Mouse (Mus musculus) embryonic facial prominence, embryonic 13.5 days (tissue): ENCODE data around the gene Zcwpw1. TPM values are rescaled to one million over a fixed set of nuclear protein-coding genes. Genes with fewer than 3 reads are reported as not detected.
"Not testable (repeated sequence)": the region's sequence is repeated elsewhere in the genome, so short reads cannot be mapped to it uniquely, and the experiment has no call there.

ENCODE experiments used
- ATAC-seq: fragments of 200-750 bp; cut with Nextera tagmentation; 2 replicates; pipeline ENCODE4 v1.8.0; 2017; ENCODE audit warnings: low read depth; ENCODE audit not compliant: insufficient number of reproducible peaks, insufficient read depth, low FRiP score, low TSS enrichment
- H3K27ac ChIP-seq: fragments of 300-500 bp; sonication (generic); 2 replicates; pipeline ENCODE4 v1.5.1; 2015; ENCODE audit warnings: moderate library complexity, mild to moderate bottlenecking, inconsistent platforms
- H3K27me3 ChIP-seq: fragments of 300-500 bp; sonication (generic); 2 replicates; pipeline ENCODE4 v1.6.1; 2015; ENCODE audit warnings: mild to moderate bottlenecking, inconsistent platforms
- H3K36me3 ChIP-seq: fragments of 300-500 bp; sonication (generic); 2 replicates; pipeline ENCODE4 v1.6.1; 2015; ENCODE audit warnings: mild to moderate bottlenecking, inconsistent platforms
- H3K4me1 ChIP-seq: fragments of 300-500 bp; sonication (generic); 2 replicates; pipeline ENCODE4 v1.6.1; 2015; ENCODE audit warnings: inconsistent platforms
- H3K4me2 ChIP-seq: fragments of 300-500 bp; sonication (generic); 2 replicates; pipeline ENCODE4 v1.6.1; 2015; ENCODE audit warnings: moderate library complexity, mild to moderate bottlenecking, inconsistent platforms
- H3K4me3 ChIP-seq: fragments of 300-500 bp; sonication (generic); 2 replicates; pipeline ENCODE4 v1.5.1; 2015; ENCODE audit warnings: mild to moderate bottlenecking, inconsistent platforms
- H3K9ac ChIP-seq: fragments of 300-500 bp; sonication (generic); 2 replicates; pipeline ENCODE4 v1.6.1; 2015; ENCODE audit warnings: mild to moderate bottlenecking, inconsistent platforms
- H3K9me3 ChIP-seq: fragments of 300-500 bp; sonication (generic); 2 replicates; pipeline ENCODE4 v1.6.1; 2016; ENCODE audit warnings: inconsistent platforms
- WGBS: fragments of 180-500 bp; shearing (Covaris S2); methylation state at CpG from one replicate; pipeline ENCODE4 v1.1.7; 2015; ENCODE audit warnings: mixed read lengths; 5-methylcytosine and 5-hydroxymethylcytosine counted together
- polyA plus RNA-seq: library from polyadenylated mRNA; unstranded; fragments of >200 nt; fragmentation: Nextera tagmentation; extraction: Ambion mirVana; gene quantifications from 2 replicates; pipeline ENCODE4 v1.2.1, GENCODE M21; 2015

The Zcwpw1 gene
- polyA plus RNA-seq, 1 experiment from 2014 or later, result 36.1 TPM

- peak overlapping the region; percentile 90 for H3K9ac ChIP-seq
- no peaks in the 10 kb centered on the region for H3K27me3 ChIP-seq
- H3K4me1 ChIP-seq, result peaks cover 35% of the 10 kb centered on the region
- H3K9me3 ChIP-seq, result no peaks in the 10 kb centered on the region
- ATAC-seq, result no peak
- peaks cover 18% of the 10 kb centered on the region for H3K36me3 ChIP-seq
- H3K4me2 ChIP-seq, result peak overlapping the region; percentile 99
- peak overlapping the region; percentile 98 for H3K27ac ChIP-seq
- H3K4me3 ChIP-seq, result peak overlapping the region; percentile 69
- 1% methylated on average over 16 of the region's 16 CpGs for WGBS
Observed at GRCm38 (mm10) chr5:137746851-137747325, 40.7 kb upstream of the Zcwpw1 start.

- peaks cover 32% of the 10 kb centered on the region for H3K4me1 ChIP-seq
- peaks cover 24% of the 10 kb centered on the region for H3K36me3 ChIP-seq
- no peaks in the 10 kb centered on the region for H3K9me3 ChIP-seq
- H3K4me3 ChIP-seq, result peak overlapping the region; percentile 69
- H3K27ac ChIP-seq, result peak overlapping the region; percentile 98
- H3K27me3 ChIP-seq, result no peaks in the 10 kb centered on the region
- WGBS, result 3% methylated on average over 26 of the region's 26 CpGs
- H3K9ac ChIP-seq, result peak overlapping the region; percentile 90
- H3K4me2 ChIP-seq, result peak overlapping the region; percentile 99
- ATAC-seq, result no peak
Observed at GRCm38 (mm10) chr5:137747326-137747961, 40.2 kb upstream of the Zcwpw1 start.

GRCm38 (mm10) chr5:137748130-137748770 lies 39.3 kb upstream of the Zcwpw1 start:
- H3K36me3 ChIP-seq, result peaks cover 30% of the 10 kb centered on the region
- H3K4me3 ChIP-seq, result peak overlapping the region; percentile 69
- H3K9me3 ChIP-seq, result no peaks in the 10 kb centered on the region
- no peak for ATAC-seq
- H3K27me3 ChIP-seq, result no peaks in the 10 kb centered on the region
- H3K27ac ChIP-seq, result peak overlapping the region; percentile 16
- H3K4me2 ChIP-seq, result peak overlapping the region; percentile 99
- H3K9ac ChIP-seq, result peak overlapping the region; percentile 90
- H3K4me1 ChIP-seq, result peaks cover 32% of the 10 kb centered on the region
- 29% methylated on average over 5 of the region's 5 CpGs for WGBS

- peak overlapping the region; percentile 99 for H3K4me2 ChIP-seq
- peaks cover 32% of the 10 kb centered on the region for H3K4me1 ChIP-seq
- peak overlapping the region; percentile 69 for H3K4me3 ChIP-seq
- peak overlapping the region; percentile 17; the same call in 1 of the 2 replicates for H3K9ac ChIP-seq
- no peak for ATAC-seq
- no peaks in the 10 kb centered on the region for H3K27me3 ChIP-seq
- peaks cover 40% of the 10 kb centered on the region for H3K36me3 ChIP-seq
- H3K27ac ChIP-seq, result 0 out of 2 replicates have a peak overlapping the region, but pooled peaks have one; percentile 8
- H3K9me3 ChIP-seq, result no peaks in the 10 kb centered on the region
- 52% methylated on average over 6 of the region's 6 CpGs for WGBS
Observed at GRCm38 (mm10) chr5:137749196-137749836, 38.3 kb upstream of the Zcwpw1 start.

DNA sequence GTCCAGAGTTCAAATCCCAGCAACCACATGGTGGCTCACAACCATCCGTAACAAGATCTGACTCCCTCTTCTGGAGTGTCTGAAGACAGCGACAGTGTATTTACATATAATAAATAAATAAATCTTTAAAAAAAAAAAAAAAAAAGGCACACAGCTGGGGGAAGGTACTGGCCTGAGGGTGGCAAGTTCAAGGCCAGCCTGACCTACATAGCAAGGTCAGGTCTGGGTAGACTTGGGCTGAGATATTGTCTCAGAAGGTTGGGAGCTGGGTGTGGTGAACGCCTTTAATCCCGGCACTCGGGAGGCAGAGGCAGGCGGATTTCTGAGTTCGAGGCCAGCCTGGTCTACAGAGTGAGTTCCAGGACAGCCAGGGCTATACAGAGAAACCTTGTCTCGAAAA lies 37.4 kb upstream of the Zcwpw1 start:
- WGBS, result 98% methylated on average over 6 of the region's 8 CpGs
- ATAC-seq, H3K9me3 ChIP-seq, H3K4me3 ChIP-seq, H3K27ac ChIP-seq, H3K27me3 ChIP-seq, H3K4me2 ChIP-seq, H3K9ac ChIP-seq: not testable (repeated sequence)
- Histone ChIP-seq H3K36me3 (peaks cover 42% of the 10 kb centered on the region), H3K4me1 (peaks cover 28% of the 10 kb centered on the region)

DNA sequence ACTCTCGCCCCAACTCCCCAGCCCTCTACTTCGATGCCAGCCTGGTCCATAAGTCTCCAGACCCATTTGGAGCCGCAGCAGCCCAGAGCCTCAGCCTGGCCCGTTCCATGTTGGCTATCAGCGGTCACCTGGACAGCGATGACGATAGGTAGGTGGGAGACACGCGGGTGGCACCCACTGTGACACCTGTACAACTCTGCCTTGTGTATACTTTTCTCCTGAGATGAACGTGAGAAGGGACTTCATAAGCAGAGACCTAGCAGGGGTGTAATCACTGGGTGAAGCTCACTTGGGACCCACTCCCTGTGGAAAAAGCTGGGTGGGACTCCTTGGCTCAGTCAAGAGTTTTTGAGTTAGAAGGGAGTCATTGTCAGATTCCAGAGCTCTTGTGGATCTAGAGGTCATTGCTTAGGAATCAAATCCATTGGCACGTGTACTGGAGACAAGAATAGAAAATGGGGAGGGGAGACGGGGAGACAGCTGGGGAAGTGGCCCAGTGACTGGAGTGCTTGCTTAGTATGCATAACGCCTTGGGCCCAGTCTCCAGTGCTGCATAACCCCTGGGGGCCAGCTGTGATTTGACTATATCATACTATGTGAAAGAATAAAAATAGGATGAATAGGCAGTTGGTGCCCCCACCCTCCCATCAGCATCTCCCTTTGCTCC lies 36.2 kb upstream of the Zcwpw1 start:
- Histone ChIP-seq H3K36me3 (peaks cover 51% of the 10 kb centered on the region), H3K27me3 (no peaks in the 10 kb centered on the region)
- 93% methylated on average over 13 of the region's 13 CpGs for whole genome bisulfite sequencing

DNA sequence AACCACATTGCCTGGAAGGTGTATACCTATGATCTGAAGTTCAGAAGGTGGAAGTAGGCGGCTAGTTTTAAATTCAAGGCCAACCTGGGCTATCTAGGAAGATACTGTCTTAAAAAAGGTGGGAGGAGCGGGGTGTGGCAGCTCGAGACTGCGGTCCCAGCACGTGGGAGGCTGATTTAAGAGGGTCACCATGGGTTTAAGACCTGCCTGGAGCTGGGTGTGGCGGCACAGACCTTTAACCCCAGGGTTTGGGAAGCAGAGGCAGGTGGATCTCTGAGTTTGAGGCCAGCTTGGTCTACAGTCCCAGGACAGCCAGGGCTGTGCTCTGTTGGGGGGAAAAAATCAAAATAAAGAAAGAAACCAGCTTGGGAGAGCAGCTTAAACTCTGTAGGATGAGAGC lies 35.6 kb upstream of the Zcwpw1 start:
- Histone ChIP-seq H3K36me3 (peaks cover 56% of the 10 kb centered on the region), H3K9me3 (no peaks in the 10 kb centered on the region), H3K27me3 (no peaks in the 10 kb centered on the region), H3K27ac (no peak overlapping the region), H3K9ac (no peak overlapping the region), H3K4me1 (peaks cover 24% of the 10 kb centered on the region), H3K4me3 (no peak overlapping the region), H3K4me2 (no peak overlapping the region)
- no peak for ATAC-seq
- WGBS, result 88% methylated on average over 6 of the region's 6 CpGs

More for the DNA sequence above, 36.2 kb upstream of the Zcwpw1 start:
- Histone ChIP-seq H3K4me3 (no peak overlapping the region), H3K9me3 (no peaks in the 10 kb centered on the region), H3K4me1 (peaks cover 24% of the 10 kb centered on the region), H3K27ac (no peak overlapping the region), H3K4me2 (no peak overlapping the region), H3K9ac (no peak overlapping the region)
- ATAC-seq, result no peak

DNA sequence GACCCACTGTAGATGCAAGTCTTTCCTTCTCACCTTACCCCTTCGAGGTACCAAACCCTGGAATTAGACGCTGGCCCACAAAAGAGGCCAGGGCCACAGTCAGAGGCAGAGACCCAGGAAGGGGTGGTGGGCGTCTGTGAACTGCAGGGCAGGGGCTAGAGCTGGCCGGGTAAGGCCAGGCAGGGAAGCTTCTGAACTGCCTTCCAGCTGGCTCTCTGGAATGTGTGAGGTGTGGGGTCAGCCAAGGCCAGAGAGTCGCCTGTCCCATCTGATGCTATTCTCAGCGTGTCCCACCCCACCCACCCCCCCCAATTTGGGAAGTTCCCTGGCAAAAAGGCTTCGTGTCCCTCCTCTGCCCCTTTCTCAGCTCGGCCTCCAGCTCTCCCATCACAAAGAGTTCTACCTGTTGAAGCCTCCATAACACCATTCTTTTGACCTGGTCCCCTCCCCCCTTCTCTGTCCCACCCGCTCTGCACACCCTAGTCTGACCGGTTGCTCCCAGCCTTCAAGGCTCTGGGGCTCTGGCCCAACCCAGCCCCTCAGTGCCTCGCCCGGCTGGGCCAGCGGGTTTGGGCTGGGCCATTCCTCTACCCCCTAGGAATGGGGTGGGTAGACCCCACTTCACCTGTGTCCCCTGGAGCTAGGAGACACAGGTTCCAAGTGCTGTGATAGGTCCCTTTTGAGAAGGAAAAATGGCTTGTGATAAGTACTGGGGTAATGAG lies 34.3 kb upstream of the Zcwpw1 start:
- Histone ChIP-seq H3K4me1 (peaks cover 15% of the 10 kb centered on the region), H3K4me2 (no peak overlapping the region), H3K27me3 (no peaks in the 10 kb centered on the region), H3K9me3 (no peaks in the 10 kb centered on the region), H3K9ac (no peak overlapping the region), H3K36me3 (peaks cover 64% of the 10 kb centered on the region), H3K27ac (peak overlapping the region; percentile 11; the same call in 1 of the 2 replicates), H3K4me3 (no peak overlapping the region)
- WGBS, result 72% methylated on average over 13 of the region's 13 CpGs
- no peak for ATAC-seq

GRCm38 (mm10) chr5:137755425-137755824 lies 32.2 kb upstream of the Zcwpw1 start:
- no peak overlapping the region for H3K4me3 ChIP-seq
- H3K27ac ChIP-seq, result no peak overlapping the region
- no peaks in the 10 kb centered on the region for H3K27me3 ChIP-seq
- H3K4me2 ChIP-seq, result no peak overlapping the region
- no peak overlapping the region for H3K9ac ChIP-seq
- WGBS, result 82% methylated on average over 5 of the region's 5 CpGs
- H3K4me1 ChIP-seq, result peaks cover 16% of the 10 kb centered on the region; the same call in 1 of the 2 replicates
- H3K36me3 ChIP-seq, result peaks cover 78% of the 10 kb centered on the region
- no peak for ATAC-seq
- H3K9me3 ChIP-seq, result no peaks in the 10 kb centered on the region

GRCm38 (mm10) chr5:137756106-137756505 lies 31.5 kb upstream of the Zcwpw1 start:
- ATAC-seq, result no peak
- WGBS, result 68% methylated on average over 3 of the region's 3 CpGs
- H3K9ac ChIP-seq, result no peak overlapping the region
- H3K4me2 ChIP-seq, result no peak overlapping the region
- H3K9me3 ChIP-seq, result no peaks in the 10 kb centered on the region
- H3K4me1 ChIP-seq, result peaks cover 16% of the 10 kb centered on the region; the same call in 1 of the 2 replicates
- H3K4me3 ChIP-seq, result no peak overlapping the region
- H3K27me3 ChIP-seq, result no peaks in the 10 kb centered on the region
- no peak overlapping the region for H3K27ac ChIP-seq
- H3K36me3 ChIP-seq, result peaks cover 71% of the 10 kb centered on the region
